Mouse (Mus musculus) cortical plate, adult 2 months (tissue): ENCODE results near the gene Opa3. TPM values are rescaled to one million over a fixed set of nuclear protein-coding genes. Genes with fewer than 3 reads are reported as not detected.

Experiments
- H3K27ac ChIP-seq: fragments of 200-500 bp; 2 replicates; pipeline ENCODE4 v1.5.1; 2012; ENCODE audit warnings: low read length, control low read depth, inconsistent platforms; ENCODE audit not compliant: insufficient read depth
- H3K4me1 ChIP-seq: fragments of 200-500 bp; 2 replicates; pipeline ENCODE4 v1.6.1; 2011; ENCODE audit warnings: low read length; ENCODE audit not compliant: control insufficient read depth, insufficient read depth
- H3K4me3 ChIP-seq: fragments of 200-500 bp; 2 replicates; pipeline ENCODE4 v1.5.1; 2011; ENCODE audit warnings: mild to moderate bottlenecking, low read length, control low read depth; ENCODE audit not compliant: insufficient read depth
- CTCF ChIP-seq: fragments of 200-500 bp; IDR thresholded peaks from 2 replicates; pipeline ENCODE4 v1.5.1; 2011; ENCODE audit warnings: mild to moderate bottlenecking, control low read depth, low read length; ENCODE audit not compliant: insufficient read depth; ENCODE audit errors: extremely low read depth
- POLR2A ChIP-seq: fragments of 200-500 bp; IDR thresholded peaks from 2 replicates; pipeline ENCODE4 v1.6.1; 2011; ENCODE audit warnings: mild to moderate bottlenecking, low read length, control low read depth; ENCODE audit not compliant: insufficient read depth; ENCODE audit errors: extremely low read depth
- polyA plus RNA-seq: library from polyadenylated mRNA; depleted of rRNA; stranded (reverse); fragments of >200 nt; gene quantifications from 2 replicates; pipeline ENCODE4 v1.2.3, GENCODE M21; 2012

Gene Opa3
- polyA plus RNA-seq, 1 experiment, result 41.0 TPM

DNA sequence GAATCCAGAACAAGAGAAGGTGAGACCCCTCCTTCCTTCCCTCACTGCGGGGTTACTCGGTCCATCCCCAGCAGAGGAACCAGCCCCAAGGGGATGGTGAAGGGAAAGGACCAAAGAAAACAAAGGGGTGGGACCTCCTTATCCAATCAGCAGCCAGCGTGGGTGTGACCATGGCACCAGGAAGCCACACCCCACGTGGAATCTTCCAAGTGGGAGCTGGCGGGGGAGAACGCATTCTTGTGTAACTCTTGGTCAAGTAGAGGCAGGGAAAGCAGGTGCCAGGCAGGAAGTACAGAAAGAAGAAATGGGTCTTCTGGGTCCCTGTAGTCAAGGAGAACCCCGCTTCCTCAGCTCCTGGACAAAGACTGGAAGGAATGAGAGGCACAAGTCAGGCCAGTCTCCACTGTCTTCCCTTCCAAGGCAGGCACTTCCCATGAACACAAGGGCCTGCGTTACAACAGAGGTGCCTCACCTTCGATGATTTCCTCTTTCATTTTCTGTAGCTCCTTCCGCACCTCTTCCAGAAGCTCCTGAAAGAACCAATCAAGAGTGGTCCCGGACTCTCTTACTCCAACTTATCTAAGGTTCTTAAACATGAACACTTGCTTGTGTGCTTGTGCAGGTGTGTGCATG, 29.4 kb downstream of the Opa3 start:
- no peak overlapping the region for H3K4me3 ChIP-seq
- no peaks in the 10 kb centered on the region; the same call in 1 of the 2 replicates for H3K4me1 ChIP-seq
- no peak for TF ChIP-seq CTCF
- TF ChIP-seq POLR2A, result no peak
- H3K27ac ChIP-seq, result no peak overlapping the region

- no peak for TF ChIP-seq CTCF
- TF ChIP-seq POLR2A, result no peak
- Histone ChIP-seq H3K4me1 (no peaks in the 10 kb centered on the region; the same call in 1 of the 2 replicates), H3K4me3 (no peak overlapping the region), H3K27ac (no peak overlapping the region)
Observed at GRCm38 (mm10) chr7:19258336-19258735, 30.2 kb downstream of the Opa3 start.

GRCm38 (mm10) chr7:19265147-19265546, 37.0 kb downstream of the Opa3 start:
- Histone ChIP-seq H3K4me1 (no peaks in the 10 kb centered on the region), H3K4me3 (no peak overlapping the region), H3K27ac (no peak overlapping the region)
- TF ChIP-seq POLR2A (no peak), CTCF (no peak)

- Histone ChIP-seq H3K4me3 (no peak overlapping the region), H3K27ac (no peak overlapping the region), H3K4me1 (no peaks in the 10 kb centered on the region)
- TF ChIP-seq POLR2A (no peak), CTCF (no peak)
Observed at GRCm38 (mm10) chr7:19265928-19266822, 38.0 kb downstream of the Opa3 start.

DNA sequence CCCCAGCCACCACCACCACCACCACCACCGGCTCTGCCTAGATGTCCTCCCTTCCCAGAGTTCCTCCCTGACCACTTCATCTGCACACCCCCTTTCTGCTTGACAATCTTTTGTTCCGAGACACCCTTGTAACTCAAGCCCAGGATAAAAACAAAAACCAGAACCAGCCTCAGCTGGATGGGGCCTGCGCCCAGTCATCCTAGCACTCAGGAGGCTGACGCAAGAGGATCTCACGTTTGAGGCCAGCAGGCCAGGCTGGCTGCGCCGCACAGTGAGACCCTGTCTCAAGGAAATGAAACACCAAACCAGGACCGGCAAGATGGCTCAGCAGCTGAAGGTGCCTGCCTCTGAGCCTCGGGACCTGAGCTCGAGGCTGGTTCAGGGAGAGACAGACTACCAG, 38.9 kb downstream of the Opa3 start:
- no peak for TF ChIP-seq POLR2A
- Histone ChIP-seq H3K4me3 (no peak overlapping the region), H3K27ac (no peak overlapping the region), H3K4me1 (no peaks in the 10 kb centered on the region)

DNA sequence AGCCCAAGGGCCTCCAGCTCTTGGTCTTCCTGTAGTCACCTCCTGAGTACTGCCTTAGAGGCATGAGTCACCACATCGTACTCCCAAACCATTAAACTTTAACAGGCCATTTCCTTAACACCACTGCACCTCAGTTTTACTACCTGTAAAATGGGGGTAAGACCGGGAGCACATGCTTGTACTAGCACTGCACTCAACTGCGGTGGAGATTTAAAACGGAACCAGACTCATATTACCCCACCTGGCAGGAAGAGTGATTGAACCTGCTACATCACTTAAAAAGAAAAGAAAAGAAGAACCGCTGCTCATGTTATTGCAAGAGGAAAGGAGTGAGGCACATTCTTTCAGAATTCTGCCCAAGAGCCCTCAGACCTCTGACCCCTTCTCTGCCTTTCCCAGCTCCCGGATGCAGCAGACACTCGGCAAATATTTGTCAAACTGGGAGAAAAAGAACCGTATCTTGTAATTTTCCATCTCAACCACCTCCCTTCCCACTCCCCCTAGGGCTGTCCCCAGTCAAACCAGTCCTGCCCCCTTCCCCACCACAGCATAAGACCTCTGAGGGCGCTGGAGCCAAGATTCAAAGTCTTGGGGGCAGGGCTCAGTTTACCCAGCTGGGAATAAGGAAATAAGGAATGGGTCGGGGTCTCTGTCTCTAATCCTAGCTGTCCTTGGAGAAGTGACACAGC, 41.0 kb downstream of the Opa3 start:
- no peak for TF ChIP-seq POLR2A
- TF ChIP-seq CTCF, result no peak
- Histone ChIP-seq H3K4me1 (no peaks in the 10 kb centered on the region), H3K27ac (no peak overlapping the region; the same call in 1 of the 2 replicates)

DNA sequence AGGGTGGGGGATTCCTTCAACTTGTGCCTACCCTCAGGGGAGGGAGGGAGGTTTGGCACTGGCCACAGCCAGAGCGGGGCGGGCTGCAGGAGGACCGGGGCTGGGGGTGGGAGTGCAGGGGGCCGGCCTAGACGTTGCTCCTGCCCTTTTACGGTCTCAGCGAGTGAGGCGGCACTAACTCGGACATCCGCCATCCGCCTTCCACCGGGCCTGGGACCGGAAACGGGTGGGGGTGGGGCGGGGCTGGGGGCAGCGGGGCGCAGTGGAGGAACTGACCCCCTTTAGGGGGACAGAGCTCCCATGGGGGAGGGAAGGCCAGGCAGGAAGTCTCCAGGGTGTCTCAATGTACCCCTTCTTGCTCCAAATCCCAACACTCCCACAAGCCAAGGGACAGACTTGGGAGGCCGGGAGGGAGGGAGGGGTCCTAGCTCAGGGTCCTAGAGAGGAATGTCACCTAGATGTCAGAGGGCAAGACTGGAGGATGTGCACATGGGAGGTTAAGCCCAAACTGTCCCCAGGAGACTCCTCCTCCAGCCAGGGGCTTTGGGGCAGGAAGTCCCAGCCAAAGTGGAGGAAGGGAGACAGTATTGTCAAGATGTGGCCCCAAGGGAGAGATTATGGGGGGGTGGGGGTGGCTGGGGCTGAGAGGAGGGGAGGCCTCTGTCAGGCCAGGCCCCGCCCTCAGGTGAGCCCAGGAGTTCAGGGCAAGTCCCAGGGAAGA, 41.7 kb downstream of the Opa3 start:
- Histone ChIP-seq H3K4me3 (peak overlapping the region; percentile 56), H3K4me1 (no peaks in the 10 kb centered on the region), H3K27ac (no peak overlapping the region; the same call in 1 of the 2 replicates)
- TF ChIP-seq CTCF, result no peak

More for the DNA sequence above, 41.0 kb downstream of the Opa3 start:
- peak overlapping the region; percentile 56 for H3K4me3 ChIP-seq

DNA sequence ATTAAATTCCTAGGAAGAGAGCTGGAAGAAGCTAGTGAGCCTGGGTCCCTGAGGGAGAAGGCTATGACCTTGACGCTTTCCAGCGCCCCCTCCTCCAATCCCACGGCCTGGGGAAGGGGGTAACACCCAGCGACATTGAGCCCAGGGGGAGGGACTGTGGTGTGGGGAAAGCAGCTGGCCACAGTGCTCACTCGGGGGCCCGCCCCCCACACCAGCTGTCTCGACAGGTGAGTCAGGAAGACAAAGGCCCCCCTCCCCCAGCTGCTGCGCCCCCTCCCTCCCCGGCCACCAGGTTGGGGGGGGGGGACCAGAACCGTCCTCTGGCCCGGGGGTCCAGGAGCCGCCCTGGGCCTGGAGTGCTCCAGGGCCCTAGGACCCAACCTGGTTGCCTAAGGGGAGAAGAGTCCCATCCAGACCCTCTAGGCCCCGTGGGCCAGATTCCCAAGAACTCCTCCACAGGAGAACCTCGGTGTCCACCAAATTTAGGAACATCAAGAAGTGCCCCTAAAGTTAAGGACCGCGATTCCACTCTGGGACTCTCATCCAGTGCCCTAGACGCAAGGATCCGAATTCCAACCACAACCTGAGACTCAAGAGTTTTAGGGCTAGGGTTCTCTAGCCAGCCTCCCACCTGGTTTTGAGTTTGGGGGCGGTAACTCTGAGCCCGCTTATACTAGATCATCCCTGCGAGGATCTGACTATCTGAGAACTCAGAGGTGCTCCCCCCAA, 42.5 kb downstream of the Opa3 start:
- peak overlapping the region; percentile 56 for H3K4me3 ChIP-seq
- TF ChIP-seq CTCF (no peak), POLR2A (no peak)
- H3K27ac ChIP-seq, result 0 out of 2 replicates have a peak overlapping the region, but pooled peaks have one; percentile 43
- no peaks in the 10 kb centered on the region for H3K4me1 ChIP-seq
